Mouse (Mus musculus) right cerebral cortex, postnatal 14 days (tissue): ENCODE data around the gene Spint2.
A peak's percentile ranks its signal among the peaks of the same experiment; 100 is the strongest.

Experiments used
- DNase-seq: peaks from one replicate; pipeline ENCODE4 v3.0.0; 2022

The Spint2 gene

GRCm38 (mm10) chr7:29279261-29279660 is 2.5 kb downstream of the Spint2 start:
- no peak for DNase-seq

GRCm38 (mm10) chr7:29277510-29277909 is 4.2 kb downstream of the Spint2 start:
- no peak for DNase-seq

- no peak for DNase-seq
These were observed 5.0 kb downstream of the Spint2 start for GRCm38 (mm10) chr7:29276715-29277114.

GRCm38 (mm10) chr7:29271687-29272465 is 9.8 kb downstream of the Spint2 start:
- DNase-seq: no peak

- DNase-seq: no peak
These were observed 11.3 kb downstream of the Spint2 start for GRCm38 (mm10) chr7:29270445-29270844.

- no peak for DNase-seq
These were observed 14.8 kb downstream of the Spint2 start for GRCm38 (mm10) chr7:29266931-29267330.

- DNase-seq: no peak
These were observed 16.1 kb downstream of the Spint2 start for GRCm38 (mm10) chr7:29265636-29266035.

GRCm38 (mm10) chr7:29263831-29264230 is 17.9 kb downstream of the Spint2 start:
- DNase-seq: no peak

GRCm38 (mm10) chr7:29262151-29262550 is 19.6 kb downstream of the Spint2 start:
- DNase-seq: no peak

GRCm38 (mm10) chr7:29259781-29260730 is 21.7 kb downstream of the Spint2 start:
- no peak for DNase-seq

- DNase-seq: no peak
These were observed 24.3 kb downstream of the Spint2 start for GRCm38 (mm10) chr7:29257368-29257767.

- no peak for DNase-seq
These were observed 25.8 kb downstream of the Spint2 start for GRCm38 (mm10) chr7:29255875-29256274.

GRCm38 (mm10) chr7:29253842-29254241 is 27.9 kb downstream of the Spint2 start:
- DNase-seq: no peak

- DNase-seq: no peak
These were observed 30.5 kb downstream of the Spint2 start for GRCm38 (mm10) chr7:29251166-29251565.

- no peak for DNase-seq
These were observed 33.4 kb downstream of the Spint2 start, which contains the start of gene 2200002D01Rik for GRCm38 (mm10) chr7:29248261-29248841. 2200002D01Rik (minus strand) TSS chr7:29248466.

- DNase-seq: no peak
These were observed 34.0 kb downstream of the Spint2 start for GRCm38 (mm10) chr7:29247706-29248105.

GRCm38 (mm10) chr7:29247314-29247700 is 34.4 kb downstream of the Spint2 start:
- peak; percentile 70 for DNase-seq

GRCm38 (mm10) chr7:29246619-29247313 is 34.9 kb downstream of the Spint2 start:
- DNase-seq: no peak

- no peak for DNase-seq
These were observed 35.7 kb downstream of the Spint2 start for GRCm38 (mm10) chr7:29246015-29246414.

GRCm38 (mm10) chr7:29244732-29245416 is 36.8 kb downstream of the Spint2 start:
- DNase-seq: no peak

- DNase-seq: peak; percentile 97
These were observed 43.4 kb downstream of the Spint2 start, which contains the start of gene Yif1b for GRCm38 (mm10) chr7:29238019-29238967. Yif1b (plus strand) TSS chr7:29238329.
